Mouse (Mus musculus): Measurements from ENCODE around the gene Acp5. TPM values are rescaled to one million over a fixed set of nuclear protein-coding genes. Genes with fewer than 3 reads are reported as not detected.

The Acp5 gene
- total and polyA plus RNA-seq, 3 experiments = 15.6 to 17.4 TPM; not detected in 1

GRCm38 (mm10) chr9:22156497-22157245 lies 21.2 kb upstream of the Acp5 start, which contains the start of gene Pigyl:
Pigyl (plus strand) TSS chr9:22156846.
- peak within 1 kb of the TSS; percentile 74 for H3K9ac ChIP-seq (ENCODE audit: control insufficient read depth, low read depth, low read length, poor library complexity, severe bottlenecking)
- H3K27me3 ChIP-seq (ENCODE audit: control insufficient read depth in 1 of 2, insufficient read depth in 2 of 2, low read length in 2 of 2) = no peaks in the 10 kb centered on the region
- H3K4me3 ChIP-seq (ENCODE audit: control insufficient read depth in 1 of 2, insufficient read depth in 1 of 2, low read depth in 2 of 2, low read length in 2 of 2) = peak within 1 kb of the TSS; percentile 68 to 71
- peak; percentile 100 for DNase-seq (ENCODE audit: low read depth, low spot score)
- H3K4me1 ChIP-seq (ENCODE audit: control insufficient read depth in 1 of 2, insufficient read depth in 2 of 2, low read length in 2 of 2) = peaks cover 3 to 14% of the 10 kb centered on the region in 2 experiments; a peak in 2 of 4 replicates
- H3K79me2 ChIP-seq (ENCODE audit: control insufficient read depth, insufficient read depth, low read length, poor library complexity) = peaks cover 8% of the 10 kb centered on the region
- H3K27ac ChIP-seq (ENCODE audit: control insufficient read depth, low read depth, low read length) = peak within 1 kb of the TSS; percentile 62
- H3K36me3 ChIP-seq (ENCODE audit: control insufficient read depth in 1 of 2, insufficient read depth in 2 of 2, low read length in 2 of 2) = peaks cover 0 to 2% of the 10 kb centered on the region in 2 experiments; a peak in 1 of 4 replicates
- no peaks in the 10 kb centered on the region for H3K9me3 ChIP-seq (replicated peaks; ENCODE audit: insufficient read depth, low read length)
- peak; percentile 97 for TF ChIP-seq ZMIZ1 (IDR thresholded peaks at IDR 0.05; ENCODE audit: low read depth, low read length)
- TF ChIP-seq NELFE (IDR thresholded peaks at IDR 0.05; ENCODE audit: low read depth, low read length) = peak; percentile 100
- TF ChIP-seq JUND (IDR thresholded peaks at IDR 0.05; ENCODE audit: low read depth, low read length) = no peak
- peak; percentile 55 for TF ChIP-seq ZNF384 (IDR thresholded peaks at IDR 0.05; ENCODE audit: low read depth, low read length)
- TF ChIP-seq TAL1 (IDR thresholded peaks at IDR 0.05; ENCODE audit: low read length) = no peak
- peak in 2 of 3 experiments; percentile 44 to 55; a peak in 5 of 6 replicates for TF ChIP-seq CTCF (IDR thresholded peaks at IDR 0.05 in 2 of 3, conservative IDR thresholded peaks at IDR 0.05 in 1 of 3; ENCODE audit: control insufficient read depth in 1 of 3, insufficient read depth in 1 of 3, low read depth in 2 of 3, low read length in 3 of 3, poor library complexity in 1 of 3, severe bottlenecking in 1 of 3)
- TF ChIP-seq GABPA (IDR thresholded peaks at IDR 0.05; ENCODE audit: low read depth, low read length) = no peak
- no peak for TF ChIP-seq USF2 (IDR thresholded peaks at IDR 0.05; ENCODE audit: borderline replicate concordance in 1 of 2, insufficient read depth in 1 of 2, low read depth in 1 of 2, low read length in 2 of 2)
- TF ChIP-seq MXI1 (IDR thresholded peaks at IDR 0.05; ENCODE audit: low read depth, low read length) = peak; percentile 81
- TF ChIP-seq ETS1 (IDR thresholded peaks at IDR 0.05; ENCODE audit: low read depth, low read length) = no peak; the same call in 1 of the 2 replicates
- TF ChIP-seq POLR2AphosphoS2 (IDR thresholded peaks at IDR 0.05; ENCODE audit: low read length) = peak; percentile 98
- peak; percentile 94 for TF ChIP-seq CHD2 (IDR thresholded peaks at IDR 0.05; ENCODE audit: low read length)
- TF ChIP-seq MAX (IDR thresholded peaks at IDR 0.05; ENCODE audit: low read length) = peak; percentile 76
- TF ChIP-seq MYB (IDR thresholded peaks at IDR 0.05; ENCODE audit: low read depth, low read length) = no peak
- TF ChIP-seq MYC (IDR thresholded peaks at IDR 0.05; ENCODE audit: low read depth, low read length) = peak; percentile 49; the same call in 1 of the 2 replicates
- peak; percentile 83 for TF ChIP-seq TCF12 (IDR thresholded peaks at IDR 0.05; ENCODE audit: low read depth, low read length)
- peak; percentile 61; the same call in 1 of the 2 replicates for TF ChIP-seq ELF1 (IDR thresholded peaks at IDR 0.05; ENCODE audit: low read depth, low read length)
- peak; percentile 37 for TF ChIP-seq SMC3 (IDR thresholded peaks at IDR 0.05; ENCODE audit: low read depth, low read length)
- 0 out of 2 replicates have a peak, but pooled peaks have one; percentile 58 for TF ChIP-seq UBTF (IDR thresholded peaks at IDR 0.05; ENCODE audit: borderline replicate concordance, insufficient read depth, low read depth, low read length)
- TF ChIP-seq MAFK (IDR thresholded peaks at IDR 0.05; ENCODE audit: borderline replicate concordance, low read depth, low read length) = no peak
- TF ChIP-seq MAZ (IDR thresholded peaks at IDR 0.05; ENCODE audit: low read depth, low read length) = peak; percentile 76; the same call in 1 of the 2 replicates
- TF ChIP-seq SIN3A (IDR thresholded peaks at IDR 0.05; ENCODE audit: low read length) = peak; percentile 87
- TF ChIP-seq NRF1 (IDR thresholded peaks at IDR 0.05; ENCODE audit: insufficient read depth, low read depth, low read length, poor library complexity, severe bottlenecking) = peak; percentile 72
- 0 out of 4 replicates have a peak, but pooled peaks of 1 of the 2 experiments have one; percentile 6 for TF ChIP-seq EP300 (IDR thresholded peaks at IDR 0.05; ENCODE audit: low read depth in 1 of 2, low read length in 2 of 2)
- 0 out of 2 replicates have a peak, but pooled peaks have one; percentile 12 for TF ChIP-seq E2F4 (IDR thresholded peaks at IDR 0.05; ENCODE audit: borderline replicate concordance, low read depth, low read length)
- TF ChIP-seq MEF2A (IDR thresholded peaks at IDR 0.05; ENCODE audit: extremely low read depth, insufficient replicate concordance, low read depth, low read length, poor library complexity, severe bottlenecking) = no peak
- peak; percentile 72 for TF ChIP-seq KAT2A (conservative IDR thresholded peaks at IDR 0.05; ENCODE audit: low read depth, low read length)
- TF ChIP-seq BHLHE40 (IDR thresholded peaks at IDR 0.05; ENCODE audit: borderline replicate concordance, low read depth, low read length) = 0 out of 2 replicates have a peak, but pooled peaks have one; percentile 8
- peak; percentile 35; the same call in 1 of the 2 replicates for TF ChIP-seq RCOR1 (IDR thresholded peaks at IDR 0.05; ENCODE audit: low read depth, low read length)
- TF ChIP-seq POLR2AphosphoS5 (IDR thresholded peaks at IDR 0.05; ENCODE audit: borderline replicate concordance, low read depth, low read length) = no peak
- peak; percentile 87 for TF ChIP-seq TBP (IDR thresholded peaks at IDR 0.05; ENCODE audit: low read depth, low read length)
- peak; percentile 72 for TF ChIP-seq USF1 (IDR thresholded peaks at IDR 0.05; ENCODE audit: low read depth, low read length)
- TF ChIP-seq HCFC1 (IDR thresholded peaks at IDR 0.05; ENCODE audit: low read depth, low read length) = peak; percentile 84
- no peak for TF ChIP-seq GATA1 (IDR thresholded peaks at IDR 0.05; ENCODE audit: low read depth, low read length)
- TF ChIP-seq POLR2A (IDR thresholded peaks at IDR 0.05; ENCODE audit: control insufficient read depth in 1 of 2, insufficient read depth in 1 of 2, low read depth in 1 of 2, low read length in 2 of 2, poor library complexity in 1 of 2) = peak; percentile 98 to 99

Data from MEL (cell line).